Mouse (Mus musculus): Measurements from ENCODE around the gene Tcf23.

GRCm38 (mm10) chr5:30963916-30964315 is 4.5 kb upstream of the Tcf23 start:
- no peak for TF ChIP-seq CTCF (IDR thresholded peaks at IDR 0.05; ENCODE audit: low read depth, low read length)
- TF ChIP-seq POLR2A (IDR thresholded peaks at IDR 0.05; ENCODE audit: extremely low read depth, insufficient read depth, low read length) = no peak
